24 mouse cellular contexts compared by ENCODE assay signal in genomic region chr10:61195718-61196291, GRCm38 (mm10). TPM values are rescaled to one million over a fixed set of nuclear protein-coding genes. Genes with fewer than 3 reads are reported as not detected.
DNase-seq lines count a peak whose midpoint lies in the region; ATAC-seq and TF ChIP-seq lines count a peak whose summit lies in the region.
"Had no signal": no experiment of that assay in that cellular context is flagged by ENCODE, and none has a peak within 500 bp of the region (broad histone marks: within the 10 kb centered on the region; RNA-seq: fewer than 3 reads in every experiment).

No protein-coding gene starts in this region.

- no peak overlapping the region for H3K4me2 ChIP-seq in lung, postnatal 0 days (replicated peaks; ENCODE audit: low read depth, low read length)
- H3K4me2 ChIP-seq: embryonic facial prominence, embryonic 12.5 days; forebrain, embryonic 15.5 days; heart, embryonic 11.5 days; hindbrain, embryonic 14.5 days had no signal

- TF ChIP-seq EP300 in lung, postnatal 0 days (IDR thresholded peaks at IDR 0.05), result no peak

- 84% methylated on average over 5 of the region's 5 CpGs for WGBS in kidney, adult 2 months
- 76% methylated on average over 5 of the region's 5 CpGs for WGBS in lung, postnatal 0 days

- no peak for TF ChIP-seq POLR2A in kidney, adult 2 months (IDR thresholded peaks at IDR 0.05; ENCODE audit: low read depth, low read length)

- H3K4me1 ChIP-seq in kidney, adult 2 months (ENCODE audit: control insufficient read depth, insufficient read depth, low read length), result no peaks in the 10 kb centered on the region
- H3K4me1 ChIP-seq in lung, postnatal 0 days (ENCODE audit: insufficient read depth, low read depth, low read length), result no peaks in the 10 kb centered on the region
- H3K4me1 ChIP-seq: embryonic facial prominence, embryonic 12.5 days; forebrain, embryonic 15.5 days had no signal

- no peaks in the 10 kb centered on the region for H3K36me3 ChIP-seq in kidney, adult 2 months (ENCODE audit: control insufficient read depth, insufficient read depth, low read length)
- H3K36me3 ChIP-seq in lung, postnatal 0 days (ENCODE audit: insufficient read depth, low read length), result no peaks in the 10 kb centered on the region
- H3K36me3 ChIP-seq: embryonic facial prominence, embryonic 12.5 days; forebrain, embryonic 15.5 days; G1E; hindbrain, embryonic 10.5 days had no signal

- no peaks in the 10 kb centered on the region for H3K27me3 ChIP-seq in kidney, adult 2 months (replicated peaks; ENCODE audit: control insufficient read depth, insufficient read depth, low read length)
- H3K27me3 ChIP-seq in lung, postnatal 0 days (replicated peaks; ENCODE audit: insufficient read depth, low read length), result no peaks in the 10 kb centered on the region
- H3K27me3 ChIP-seq: embryonic facial prominence, embryonic 12.5 days; forebrain, embryonic 15.5 days had no signal

- no peak overlapping the region for H3K9ac ChIP-seq in lung, postnatal 0 days (replicated peaks; ENCODE audit: low read depth)
- H3K9ac ChIP-seq: embryonic facial prominence, embryonic 12.5 days; forebrain, embryonic 15.5 days; hindbrain, embryonic 14.5 days had no signal

- 0 out of 2 replicates have a peak, but pooled peaks have one; percentile 12 for ATAC-seq in lung, postnatal 0 days
- ATAC-seq: CD4-positive, CD25-positive, alpha-beta regulatory T cell, adult 4 months; forebrain, embryonic 15.5 days had no signal

- peak; percentile 91 for DNase-seq in heart, adult 11 months
- DNase-seq in heart, postnatal 14 days, result no peak
- peak; percentile 18 to 20 for DNase-seq in kidney, postnatal 4 days
- DNase-seq in kidney, adult 2 months, result no peak
- no peak for DNase-seq in lung, postnatal 0 days (ENCODE audit: low spot score)
- DNase-seq in lung, adult 18-20 months, result no peak
- DNase-seq in adrenal gland, adult 2 months, result no peak
- DNase-seq: adrenal gland, postnatal 14 days; B cell, adult 2 months; cerebellum, adult 11-12 months; cerebellum, adult 9-10 months; cerebellum, postnatal 25 days; gastrocnemius, postnatal 10 days; heart, adult 2 months had no signal

- H3K4me3 ChIP-seq in kidney, adult 2 months (ENCODE audit: insufficient read depth, low read depth, low read length), result no peak overlapping the region
- no peak overlapping the region for H3K4me3 ChIP-seq in lung, postnatal 0 days (ENCODE audit: low read depth, low read length)
- H3K4me3 ChIP-seq: embryonic facial prominence, embryonic 12.5 days; forebrain, embryonic 15.5 days; heart, adult 2 months; hindbrain, embryonic 10.5 days had no signal

- no peak for TF ChIP-seq CTCF in kidney, adult 2 months (conservative IDR thresholded peaks at IDR 0.05; ENCODE audit: insufficient read depth, insufficient read length, low read depth, low read length)
- TF ChIP-seq CTCF in lung, postnatal 0 days (IDR thresholded peaks at IDR 0.05), result no peak

- H3K9me3 ChIP-seq in lung, postnatal 0 days (ENCODE audit: low read length), result no peaks in the 10 kb centered on the region
- H3K9me3 ChIP-seq: embryonic facial prominence, embryonic 12.5 days; forebrain, embryonic 15.5 days; hindbrain, embryonic 10.5 days had no signal

- no peak overlapping the region for H3K27ac ChIP-seq in kidney, adult 2 months (ENCODE audit: insufficient read depth, low read depth, low read length)
- H3K27ac ChIP-seq in lung, postnatal 0 days (ENCODE audit: low read length), result no peak overlapping the region
- H3K27ac ChIP-seq: embryonic facial prominence, embryonic 12.5 days; forebrain, embryonic 15.5 days; heart, adult 2 months; hindbrain, embryonic 10.5 days; hindbrain, embryonic 14.5 days had no signal

- intact Hi-C loops in heart, postnatal 14 days (cut with DNase I), result loop anchor here (5.0 kb wide), 1 partner anchor 206 kb away; no protein-coding TSS in a partner anchor

RNA-seq across cellular contexts. Expression of gene Tbata, which starts 24.1 kb away (rescaled TPM):
- total RNA-seq in heart, postnatal 14 days (2021), result 1 to 10 TPM in 1 of 2 experiments, under 1 TPM in 1; 0.31 to 6.1 TPM
- polyA plus RNA-seq in kidney, adult 2 months (2012; rRNA removed), result 0.19 and 0.20 TPM in 2 replicates
- polyA plus RNA-seq in lung, postnatal 0 days (2015; fragmentation: Nextera tagmentation; extraction: Ambion mirVana), result 2.1 and 2.5 TPM in 2 replicates
- total RNA-seq in adrenal gland, adult 2 months (2021), result not detected
- not detected in 2 replicates for polyA plus RNA-seq in adrenal gland, adult 2 months (2012; rRNA removed)
- total RNA-seq: adrenal gland, postnatal 14 days; G1E; gastrocnemius, postnatal 10 days; gastrocnemius, postnatal 4 days; heart, adult 2 months; heart, postnatal 25 days had no signal
- polyA plus RNA-seq: CD4-positive, CD25-positive, alpha-beta regulatory T cell, adult 4 months; embryonic facial prominence, embryonic 12.5 days; forebrain, embryonic 11.5 days; G1E; heart, embryonic 11.5 days; hindbrain, embryonic 14.5 days had no signal

RNA-seq across cellular contexts. Expression of gene Sgpl1, which starts 48.3 kb away (rescaled TPM):
- 10 to 100 TPM; 19.1 to 19.9 TPM for total RNA-seq in heart, postnatal 14 days (2021)
- polyA plus RNA-seq in kidney, adult 2 months (2012; rRNA removed), result 37.8 and 39.7 TPM in 2 replicates
- 33.7 and 36.3 TPM in 2 replicates for polyA plus RNA-seq in lung, postnatal 0 days (2015; fragmentation: Nextera tagmentation; extraction: Ambion mirVana)
- total RNA-seq in adrenal gland, adult 2 months (2021), result 100 to 1,000 TPM in 1 of 2 experiments, 10 to 100 TPM in 1; 67.2 to 106 TPM
- polyA plus RNA-seq in adrenal gland, adult 2 months (2012; rRNA removed), result 16.2 and 18.0 TPM in 2 replicates
- polyA plus RNA-seq: G1E had no signal

Comparison
In these comparisons a context has a peak if more than half of its experiments do, and no peak if none do; other contexts are left out.
1. DNase-seq: peak in heart, adult 11 months (single experiment) and kidney, postnatal 4 days (2 of 2); none in heart, postnatal 14 days (0 of 2), kidney, adult 2 months (single experiment), lung, postnatal 0 days (single experiment), lung, adult 18-20 months (0 of 2) and adrenal gland, adult 2 months (single experiment).